Mouse (Mus musculus) liver, postnatal 0 days (tissue): ENCODE measurements around the gene Syce1l.

Experiments
- CTCF ChIP-seq: sonication (generic); IDR thresholded peaks from 2 replicates; pipeline ENCODE4 v1.5.1; 2016; ENCODE audit warnings: antibody characterized with exemption, low read depth
- EP300 ChIP-seq: IDR thresholded peaks from 2 replicates; pipeline ENCODE4 v1.6.1; 2016; ENCODE audit warnings: antibody characterized with exemption, low read depth, mild to moderate bottlenecking

- TF ChIP-seq CTCF, result no peak
- no peak for TF ChIP-seq EP300
These were observed 44.6 kb upstream of the Syce1l start for GRCm38 (mm10) chr8:113598401-113598800.
